Mouse (Mus musculus) midbrain, embryonic 10.5 days (tissue): ENCODE measurements around the gene Ankrd33. TPM values are rescaled to one million over a fixed set of nuclear protein-coding genes. Genes with fewer than 3 reads are reported as not detected.

Experiments used
- DNase-seq: peaks from one replicate; pipeline ENCODE4 v3.0.0-alpha.2; 2017; ENCODE audit warnings: low spot score
- H3K27ac ChIP-seq: fragments of 300-500 bp; sonication (generic); replicated peaks from 2 replicates; pipeline ENCODE4 v1.5.1; 2016; ENCODE audit warnings: mild to moderate bottlenecking
- H3K27me3 ChIP-seq: fragments of 300-500 bp; sonication (generic); 2 replicates; pipeline ENCODE4 v1.6.1; 2016; ENCODE audit warnings: low read depth, mild to moderate bottlenecking; ENCODE audit not compliant: poor library complexity, severe bottlenecking
- H3K36me3 ChIP-seq: fragments of 300-500 bp; sonication (generic); 2 replicates; pipeline ENCODE4 v1.6.1; 2016; ENCODE audit warnings: mild to moderate bottlenecking, moderate library complexity
- H3K4me1 ChIP-seq: fragments of 300-500 bp; sonication (generic); 2 replicates; pipeline ENCODE4 v1.6.1; 2016
- H3K4me3 ChIP-seq: fragments of 300-500 bp; sonication (generic); 2 replicates; pipeline ENCODE4 v1.5.1; 2016; ENCODE audit warnings: mild to moderate bottlenecking, moderate library complexity
- H3K9me3 ChIP-seq: fragments of 300-500 bp; sonication (generic); replicated peaks from 2 replicates; pipeline ENCODE4 v1.6.1; 2016; ENCODE audit warnings: mild to moderate bottlenecking
- WGBS: fragments of 180-500 bp; shearing (Covaris S2); methylation state at CpG from one replicate; pipeline ENCODE4 v1.1.7; 2016; 5-methylcytosine and 5-hydroxymethylcytosine counted together
- polyA plus RNA-seq: library from polyadenylated mRNA; unstranded; fragments of >200 nt; fragmentation: Nextera tagmentation; extraction: Ambion mirVana; gene quantifications from 2 replicates; pipeline ENCODE4 v1.2.1, GENCODE M21; 2016

Ankrd33 gene
- polyA plus RNA-seq, result not detected in 2 replicates

GRCm38 (mm10) chr15:101115511-101116110 lies at the start of gene Ankrd33:
TSS of gene Ankrd33 (plus strand) at chr15:101115755.
- no peak for DNase-seq
- H3K9me3 ChIP-seq, result 0 out of 2 replicates have a peak, but pooled peaks cover 3% of the 10 kb centered on the region
- H3K27ac ChIP-seq, result no peak within 1 kb of the TSS
- no peaks in the 10 kb centered on the region for H3K36me3 ChIP-seq
- no peak within 1 kb of the TSS for H3K4me3 ChIP-seq
- 0 out of 2 replicates have a peak, but pooled peaks cover 17% of the 10 kb centered on the region for H3K27me3 ChIP-seq
- H3K4me1 ChIP-seq, result peaks cover 6% of the 10 kb centered on the region
- WGBS, result 85% methylated on average over 5 of the region's 5 CpGs

- peaks cover 100% of the 10 kb centered on the region for H3K4me1 ChIP-seq
- no peaks in the 10 kb centered on the region for H3K9me3 ChIP-seq
- H3K36me3 ChIP-seq, result peaks cover 21% of the 10 kb centered on the region; the same call in 1 of the 2 replicates
- peak overlapping the region; percentile 90 for H3K27ac ChIP-seq
- H3K27me3 ChIP-seq, result no peaks in the 10 kb centered on the region
- WGBS, result 1% methylated on average over 6 of the region's 6 CpGs
- H3K4me3 ChIP-seq, result peak overlapping the region; percentile 35
- DNase-seq, result peak; percentile 73
These were observed 49.1 kb upstream of the Ankrd33 start for GRCm38 (mm10) chr15:101066364-101066847.

- H3K4me3 ChIP-seq, result peak overlapping the region; percentile 35
- DNase-seq, result peak; percentile 69
- H3K27me3 ChIP-seq, result no peaks in the 10 kb centered on the region
- WGBS, result 3% methylated on average over 7 of the region's 9 CpGs
- no peaks in the 10 kb centered on the region for H3K9me3 ChIP-seq
- H3K36me3 ChIP-seq, result peaks cover 21% of the 10 kb centered on the region; the same call in 1 of the 2 replicates
- H3K4me1 ChIP-seq, result peaks cover 100% of the 10 kb centered on the region
- H3K27ac ChIP-seq, result peak overlapping the region; percentile 90
These were observed 48.4 kb upstream of the Ankrd33 start for GRCm38 (mm10) chr15:101066920-101067696.

- no peaks in the 10 kb centered on the region for H3K27me3 ChIP-seq
- H3K9me3 ChIP-seq, result no peaks in the 10 kb centered on the region
- H3K27ac ChIP-seq, result peak overlapping the region; percentile 90
- peak overlapping the region; percentile 16; the same call in 1 of the 2 replicates for H3K4me3 ChIP-seq
- 44% methylated on average over 3 of the region's 3 CpGs for whole genome bisulfite sequencing
- peaks cover 25% of the 10 kb centered on the region for H3K36me3 ChIP-seq
- H3K4me1 ChIP-seq, result peaks cover 100% of the 10 kb centered on the region
- DNase-seq, result no peak
These were observed 47.5 kb upstream of the Ankrd33 start for GRCm38 (mm10) chr15:101068029-101068428.

GRCm38 (mm10) chr15:101068671-101069070 lies 46.9 kb upstream of the Ankrd33 start:
- DNase-seq, result no peak
- H3K9me3 ChIP-seq, result no peaks in the 10 kb centered on the region
- no peaks in the 10 kb centered on the region for H3K27me3 ChIP-seq
- H3K4me1 ChIP-seq, result peaks cover 100% of the 10 kb centered on the region
- H3K27ac ChIP-seq, result peak overlapping the region; percentile 90
- H3K36me3 ChIP-seq, result peaks cover 28% of the 10 kb centered on the region
- WGBS, result 56% methylated on average over 4 of the region's 4 CpGs
- peak overlapping the region; percentile 16; the same call in 1 of the 2 replicates for H3K4me3 ChIP-seq

GRCm38 (mm10) chr15:101069641-101070190 lies 45.8 kb upstream of the Ankrd33 start:
- WGBS, result 56% methylated on average over 9 of the region's 9 CpGs
- Histone ChIP-seq H3K9me3 (no peaks in the 10 kb centered on the region), H3K27ac (peak overlapping the region; percentile 90), H3K27me3 (no peaks in the 10 kb centered on the region), H3K4me3 (peak overlapping the region; percentile 18; the same call in 1 of the 2 replicates), H3K36me3 (peaks cover 33% of the 10 kb centered on the region), H3K4me1 (peaks cover 100% of the 10 kb centered on the region)
- no peak for DNase-seq

- peaks cover 100% of the 10 kb centered on the region for H3K4me1 ChIP-seq
- no peaks in the 10 kb centered on the region for H3K27me3 ChIP-seq
- no peak for DNase-seq
- no peaks in the 10 kb centered on the region for H3K9me3 ChIP-seq
- H3K36me3 ChIP-seq, result peaks cover 26% of the 10 kb centered on the region
- H3K4me3 ChIP-seq, result peak overlapping the region; percentile 18; the same call in 1 of the 2 replicates
- H3K27ac ChIP-seq, result peak overlapping the region; percentile 90
- 24% methylated on average over 5 of the region's 5 CpGs for WGBS
These were observed 44.8 kb upstream of the Ankrd33 start for GRCm38 (mm10) chr15:101070762-101071161.

GRCm38 (mm10) chr15:101072736-101073135 lies 42.8 kb upstream of the Ankrd33 start:
- H3K36me3 ChIP-seq, result peaks cover 26% of the 10 kb centered on the region
- DNase-seq, result no peak
- no peak overlapping the region for H3K4me3 ChIP-seq
- H3K27me3 ChIP-seq, result no peaks in the 10 kb centered on the region
- H3K27ac ChIP-seq, result no peak overlapping the region
- H3K9me3 ChIP-seq, result no peaks in the 10 kb centered on the region
- H3K4me1 ChIP-seq, result peaks cover 98% of the 10 kb centered on the region
- 80% methylated on average over 2 of the region's 2 CpGs for WGBS

GRCm38 (mm10) chr15:101074067-101074466 lies 41.5 kb upstream of the Ankrd33 start:
- H3K4me3 ChIP-seq, result no peak overlapping the region
- no peaks in the 10 kb centered on the region for H3K9me3 ChIP-seq
- 87% methylated on average over 5 of the region's 5 CpGs for WGBS
- H3K36me3 ChIP-seq, result peaks cover 19% of the 10 kb centered on the region
- H3K4me1 ChIP-seq, result peaks cover 96% of the 10 kb centered on the region
- DNase-seq, result no peak
- no peak overlapping the region for H3K27ac ChIP-seq
- H3K27me3 ChIP-seq, result no peaks in the 10 kb centered on the region

GRCm38 (mm10) chr15:101075150-101075549 lies 40.4 kb upstream of the Ankrd33 start:
- H3K4me3 ChIP-seq, result peak overlapping the region; percentile 97
- peaks cover 96% of the 10 kb centered on the region for H3K4me1 ChIP-seq
- H3K9me3 ChIP-seq, result no peaks in the 10 kb centered on the region
- peak overlapping the region; percentile 100 for H3K27ac ChIP-seq
- peaks cover 19% of the 10 kb centered on the region for H3K36me3 ChIP-seq
- WGBS, result 79% methylated on average over 4 of the region's 4 CpGs
- DNase-seq, result no peak
- H3K27me3 ChIP-seq, result no peaks in the 10 kb centered on the region

- H3K36me3 ChIP-seq, result peaks cover 19% of the 10 kb centered on the region
- H3K27ac ChIP-seq, result peak overlapping the region; percentile 100
- 16% methylated on average over 5 of the region's 5 CpGs for WGBS
- H3K4me3 ChIP-seq, result peak overlapping the region; percentile 97
- DNase-seq, result peak; percentile 49
- H3K4me1 ChIP-seq, result peaks cover 96% of the 10 kb centered on the region
- H3K27me3 ChIP-seq, result no peaks in the 10 kb centered on the region
- no peaks in the 10 kb centered on the region for H3K9me3 ChIP-seq
These were observed 39.9 kb upstream of the Ankrd33 start for GRCm38 (mm10) chr15:101075656-101076055.

GRCm38 (mm10) chr15:101076071-101077000 lies 39.2 kb upstream of the Ankrd33 start:
- Histone ChIP-seq H3K27me3 (no peaks in the 10 kb centered on the region), H3K27ac (peak overlapping the region; percentile 100), H3K9me3 (no peaks in the 10 kb centered on the region), H3K4me1 (peaks cover 96% of the 10 kb centered on the region), H3K4me3 (peak overlapping the region; percentile 97), H3K36me3 (peaks cover 19% of the 10 kb centered on the region)
- WGBS, result 2% methylated on average over 26 of the region's 26 CpGs
- DNase-seq, result peak; percentile 73
